Mouse (Mus musculus): Measurements from ENCODE around the gene Scn3b. TPM values are rescaled to one million over a fixed set of nuclear protein-coding genes. Genes with fewer than 3 reads are reported as not detected.

Scn3b gene
- polyA plus RNA-seq, 1 experiment from 2014 or later: 34.4 TPM

- Histone ChIP-seq H3K4me3 (peak overlapping the region; percentile 50), H3K27ac (replicated peaks) (no peak overlapping the region), H3K9me3 (no peaks in the 10 kb centered on the region), H3K36me3 (no peaks in the 10 kb centered on the region), H3K27me3 (peaks cover 17% of the 10 kb centered on the region), H3K4me1 (peaks cover 25% of the 10 kb centered on the region), H3K4me2 (replicated peaks) (peak overlapping the region; percentile 77), H3K9ac (replicated peaks) (0 out of 2 replicates have a peak overlapping the region, but pooled peaks have one; percentile 4)
- no peak for ATAC-seq (ENCODE audit: low FRiP score, low read depth)
- WGBS: 62% methylated on average over 3 of the region's 3 CpGs
Measured at GRCm38 (mm10) chr9:40271075-40271474, 2.1 kb downstream of the Scn3b start.

DNA sequence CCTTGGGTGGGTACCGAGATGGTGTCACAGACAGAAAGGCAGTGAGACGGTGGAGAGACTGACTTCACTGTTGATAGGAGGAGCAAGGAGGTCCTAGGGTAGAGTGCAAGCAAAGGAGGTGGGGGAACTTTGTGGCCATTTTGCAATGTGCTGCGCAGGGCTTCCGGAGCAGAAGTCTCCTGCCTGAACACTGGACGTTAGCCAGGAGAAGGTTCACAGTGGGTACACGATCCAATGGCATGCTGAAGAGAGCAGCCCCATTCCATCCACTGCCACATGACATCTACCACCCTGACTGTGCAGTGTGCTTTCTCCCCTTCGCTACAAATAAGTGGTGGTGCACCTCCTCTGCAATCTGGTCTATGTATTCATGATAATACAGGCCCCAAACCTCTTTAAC lies 3.8 kb downstream of the Scn3b start:
- no peak overlapping the region for H3K4me2 ChIP-seq (replicated peaks)
- H3K36me3 ChIP-seq: no peaks in the 10 kb centered on the region
- 88% methylated on average over 7 of the region's 7 CpGs for WGBS
- no peak for ATAC-seq (ENCODE audit: low FRiP score, low read depth)
- no peak overlapping the region for H3K27ac ChIP-seq (replicated peaks)
- H3K9me3 ChIP-seq: no peaks in the 10 kb centered on the region
- H3K9ac ChIP-seq (replicated peaks): no peak overlapping the region
- H3K4me3 ChIP-seq: no peak overlapping the region
- peaks cover 17% of the 10 kb centered on the region for H3K27me3 ChIP-seq
- H3K4me1 ChIP-seq: peaks cover 21% of the 10 kb centered on the region

GRCm38 (mm10) chr9:40275904-40276303 lies 6.9 kb downstream of the Scn3b start:
- Histone ChIP-seq H3K27ac (replicated peaks) (no peak overlapping the region), H3K27me3 (no peaks in the 10 kb centered on the region), H3K36me3 (no peaks in the 10 kb centered on the region), H3K4me3 (no peak overlapping the region), H3K9me3 (no peaks in the 10 kb centered on the region), H3K9ac (replicated peaks) (no peak overlapping the region), H3K4me2 (replicated peaks) (no peak overlapping the region), H3K4me1 (no peaks in the 10 kb centered on the region)
- WGBS: 92% methylated on average over 5 of the region's 5 CpGs
- no peak for ATAC-seq (ENCODE audit: low FRiP score, low read depth)

GRCm38 (mm10) chr9:40277671-40278070 lies 8.7 kb downstream of the Scn3b start:
- 82% methylated on average over 3 of the region's 3 CpGs for WGBS
- Histone ChIP-seq H3K4me2 (replicated peaks) (no peak overlapping the region), H3K9me3 (no peaks in the 10 kb centered on the region), H3K27me3 (no peaks in the 10 kb centered on the region), H3K27ac (replicated peaks) (no peak overlapping the region), H3K4me3 (no peak overlapping the region), H3K4me1 (no peaks in the 10 kb centered on the region), H3K9ac (replicated peaks) (no peak overlapping the region), H3K36me3 (no peaks in the 10 kb centered on the region)
- ATAC-seq (ENCODE audit: low FRiP score, low read depth): no peak

GRCm38 (mm10) chr9:40279438-40279837 lies 10.4 kb downstream of the Scn3b start:
- no peak overlapping the region for H3K9ac ChIP-seq (replicated peaks)
- no peak overlapping the region for H3K4me2 ChIP-seq (replicated peaks)

DNA sequence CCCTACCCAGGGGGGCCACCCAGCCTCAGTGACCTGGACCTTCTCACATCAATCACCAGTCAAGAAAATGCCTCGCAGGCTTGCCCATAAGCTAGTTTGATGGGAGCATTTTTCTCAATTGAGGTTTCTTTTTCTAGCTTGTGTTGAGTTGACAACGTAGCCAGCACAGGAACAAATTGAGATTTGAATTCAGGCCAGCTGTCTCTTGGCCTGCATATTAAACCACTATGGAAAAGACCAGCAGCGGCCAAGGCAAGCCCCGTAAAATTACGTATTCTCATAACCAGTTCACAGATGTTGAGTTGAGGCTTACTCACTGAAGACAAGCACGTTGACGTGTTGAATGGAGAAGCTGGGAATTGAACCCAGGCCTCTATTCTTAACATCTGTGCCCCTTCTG lies 14.0 kb downstream of the Scn3b start:
- H3K9me3 ChIP-seq: no peaks in the 10 kb centered on the region
- no peaks in the 10 kb centered on the region for H3K27me3 ChIP-seq
- WGBS: 89% methylated on average over 7 of the region's 7 CpGs
- H3K4me1 ChIP-seq: no peaks in the 10 kb centered on the region
- no peak overlapping the region for H3K4me3 ChIP-seq
- ATAC-seq (ENCODE audit: low FRiP score, low read depth): no peak
- H3K9ac ChIP-seq (replicated peaks): no peak overlapping the region
- no peak overlapping the region for H3K4me2 ChIP-seq (replicated peaks)
- H3K36me3 ChIP-seq: no peaks in the 10 kb centered on the region
- no peak overlapping the region for H3K27ac ChIP-seq (replicated peaks)

More at GRCm38 (mm10) chr9:40279438-40279837, 10.4 kb downstream of the Scn3b start:
- 91% methylated on average over 7 of the region's 7 CpGs for WGBS
- Histone ChIP-seq H3K27me3 (no peaks in the 10 kb centered on the region), H3K4me1 (no peaks in the 10 kb centered on the region), H3K9me3 (no peaks in the 10 kb centered on the region), H3K36me3 (no peaks in the 10 kb centered on the region), H3K27ac (replicated peaks) (no peak overlapping the region), H3K4me3 (no peak overlapping the region)
- ATAC-seq (ENCODE audit: low FRiP score, low read depth): no peak

GRCm38 (mm10) chr9:40292475-40292874 lies 23.5 kb downstream of the Scn3b start:
- H3K9ac ChIP-seq (replicated peaks): no peak overlapping the region
- H3K4me1 ChIP-seq: no peaks in the 10 kb centered on the region
- no peaks in the 10 kb centered on the region for H3K9me3 ChIP-seq
- no peaks in the 10 kb centered on the region for H3K27me3 ChIP-seq
- H3K4me3 ChIP-seq: no peak overlapping the region
- no peak for ATAC-seq (ENCODE audit: low FRiP score, low read depth)
- H3K4me2 ChIP-seq (replicated peaks): no peak overlapping the region
- no peak overlapping the region for H3K27ac ChIP-seq (replicated peaks)
- H3K36me3 ChIP-seq: peaks cover 20% of the 10 kb centered on the region; the same call in 1 of the 2 replicates
- WGBS: 95% methylated on average over 4 of the region's 4 CpGs

GRCm38 (mm10) chr9:40293286-40293685 lies 24.3 kb downstream of the Scn3b start:
- no peak overlapping the region for H3K4me2 ChIP-seq (replicated peaks)
- WGBS: 93% methylated on average over 8 of the region's 8 CpGs
- no peak overlapping the region for H3K9ac ChIP-seq (replicated peaks)
- H3K27ac ChIP-seq (replicated peaks): no peak overlapping the region
- H3K4me3 ChIP-seq: no peak overlapping the region
- no peak for ATAC-seq (ENCODE audit: low FRiP score, low read depth)
- no peaks in the 10 kb centered on the region for H3K27me3 ChIP-seq
- H3K36me3 ChIP-seq: peaks cover 20% of the 10 kb centered on the region; the same call in 1 of the 2 replicates
- H3K9me3 ChIP-seq: no peaks in the 10 kb centered on the region
- no peaks in the 10 kb centered on the region for H3K4me1 ChIP-seq

DNA sequence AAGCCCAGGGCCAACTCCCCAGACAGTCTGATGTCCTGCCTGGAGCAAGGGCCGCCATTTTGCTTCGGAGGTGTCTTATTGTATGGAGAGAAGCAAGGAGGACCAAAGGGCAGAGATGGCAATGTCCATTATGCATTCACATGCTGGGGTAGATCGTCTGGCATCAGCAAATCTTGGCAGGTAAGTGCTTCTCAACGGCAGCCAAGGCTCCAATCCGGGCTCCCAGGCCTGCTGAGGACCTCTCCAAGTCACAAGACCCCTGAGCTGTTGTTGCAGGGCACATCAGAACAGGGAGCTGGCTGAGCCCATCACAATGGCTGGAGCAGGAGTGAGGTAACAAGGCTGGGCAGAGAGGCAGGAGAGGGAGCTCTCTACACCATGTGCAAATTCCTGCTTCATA lies 24.7 kb downstream of the Scn3b start:
- Histone ChIP-seq H3K4me3 (no peak overlapping the region), H3K4me2 (replicated peaks) (no peak overlapping the region), H3K27me3 (no peaks in the 10 kb centered on the region), H3K27ac (replicated peaks) (no peak overlapping the region), H3K36me3 (peaks cover 24% of the 10 kb centered on the region; the same call in 1 of the 2 replicates), H3K4me1 (no peaks in the 10 kb centered on the region), H3K9ac (replicated peaks) (no peak overlapping the region), H3K9me3 (no peaks in the 10 kb centered on the region)
- WGBS: 93% methylated on average over 5 of the region's 5 CpGs
- no peak for ATAC-seq (ENCODE audit: low FRiP score, low read depth)

DNA sequence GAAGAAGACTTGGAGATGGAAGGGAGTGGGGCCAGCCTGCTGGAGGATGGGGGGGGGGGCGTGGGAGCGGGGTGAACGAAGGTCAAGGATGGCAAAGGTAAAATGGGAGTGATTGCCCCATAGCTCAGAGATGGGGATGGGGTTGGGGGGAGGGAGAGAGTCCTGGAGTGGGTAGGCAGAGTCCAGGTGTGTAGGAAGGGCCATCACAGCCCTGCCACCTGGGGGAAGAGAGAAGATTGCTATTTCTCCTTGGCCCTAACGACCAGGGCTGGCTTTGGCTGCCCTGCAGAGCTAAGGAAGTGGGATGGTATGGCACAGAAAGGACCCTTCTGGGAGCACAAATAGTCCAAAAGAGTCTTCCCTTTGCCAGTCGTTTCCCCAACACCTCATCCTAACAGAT lies 25.2 kb downstream of the Scn3b start:
- no peak overlapping the region for H3K4me2 ChIP-seq (replicated peaks)
- H3K9me3 ChIP-seq: no peaks in the 10 kb centered on the region
- H3K4me1 ChIP-seq: no peaks in the 10 kb centered on the region
- no peak overlapping the region for H3K27ac ChIP-seq (replicated peaks)
- H3K27me3 ChIP-seq: no peaks in the 10 kb centered on the region
- no peak overlapping the region for H3K9ac ChIP-seq (replicated peaks)
- H3K36me3 ChIP-seq: peaks cover 28% of the 10 kb centered on the region; the same call in 1 of the 2 replicates
- WGBS: 92% methylated on average over 5 of the region's 5 CpGs
- no peak overlapping the region for H3K4me3 ChIP-seq
- no peak for ATAC-seq (ENCODE audit: low FRiP score, low read depth)

DNA sequence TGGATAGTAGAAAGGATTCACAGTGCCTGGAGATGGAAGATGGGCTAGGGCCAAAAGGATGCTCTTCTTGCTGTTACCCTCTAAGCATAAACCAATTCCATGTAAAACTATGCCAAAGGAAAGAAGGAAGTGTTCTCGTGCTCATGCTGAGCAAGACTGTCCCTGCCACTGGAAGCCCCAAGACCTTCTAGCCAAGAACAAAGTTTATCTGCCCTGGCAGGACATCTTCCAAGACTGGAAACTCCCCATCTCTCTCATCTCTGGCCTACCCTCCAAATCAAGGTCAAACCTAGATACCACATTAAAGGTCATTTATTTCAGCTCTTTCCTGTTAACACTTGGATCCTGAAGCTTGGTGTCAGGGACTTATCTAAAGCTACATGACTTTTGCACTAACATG lies 25.8 kb downstream of the Scn3b start:
- Histone ChIP-seq H3K27ac (replicated peaks) (no peak overlapping the region), H3K9ac (replicated peaks) (no peak overlapping the region), H3K27me3 (no peaks in the 10 kb centered on the region), H3K4me3 (no peak overlapping the region), H3K9me3 (no peaks in the 10 kb centered on the region), H3K36me3 (peaks cover 34% of the 10 kb centered on the region; the same call in 1 of the 2 replicates), H3K4me2 (replicated peaks) (no peak overlapping the region), H3K4me1 (no peaks in the 10 kb centered on the region)
- WGBS: 81% methylated on average over 1 of the region's 1 CpGs
- no peak for ATAC-seq (ENCODE audit: low FRiP score, low read depth)

DNA sequence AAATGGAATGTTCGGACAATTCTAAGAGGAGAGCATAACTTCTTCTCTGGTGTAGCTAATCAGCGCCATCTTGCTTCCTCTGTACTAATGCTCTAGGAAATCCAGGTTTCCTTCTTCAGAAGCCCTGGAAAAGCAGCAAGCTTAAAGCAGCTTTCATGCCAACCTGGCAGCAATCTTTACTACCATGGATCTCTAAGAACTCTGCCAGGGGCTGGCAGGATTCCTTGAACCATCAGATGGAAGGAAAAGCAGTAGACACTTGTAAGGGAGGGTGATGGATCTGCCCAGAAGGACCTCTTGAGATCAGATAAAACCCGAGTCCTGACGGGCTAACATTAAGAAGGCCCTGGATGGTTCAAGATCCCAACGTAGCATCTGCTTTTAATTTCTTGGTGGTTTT lies 27.2 kb downstream of the Scn3b start:
- H3K27ac ChIP-seq (replicated peaks): no peak overlapping the region
- peaks cover 36% of the 10 kb centered on the region; the same call in 1 of the 2 replicates for H3K36me3 ChIP-seq

DNA sequence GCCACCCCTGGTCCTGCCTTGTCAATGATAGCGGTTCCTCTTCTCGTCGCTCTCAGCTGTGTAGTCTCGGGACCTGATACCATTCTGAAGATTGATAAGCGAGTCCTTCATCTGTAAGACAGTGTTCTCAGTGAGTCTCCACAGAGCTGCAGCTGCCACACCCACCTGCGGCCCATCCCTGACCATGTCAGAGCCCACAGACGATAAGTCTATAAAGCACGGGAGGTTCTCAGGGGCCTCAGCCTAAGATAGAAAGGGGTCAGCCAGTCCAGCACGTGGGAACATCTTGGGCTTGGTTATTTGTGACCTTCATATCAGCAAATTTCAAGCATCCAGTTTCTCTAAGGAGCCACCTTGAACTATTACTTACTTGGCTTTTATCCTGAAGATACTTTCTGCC lies 29.0 kb downstream of the Scn3b start:
- Histone ChIP-seq H3K9ac (replicated peaks) (no peak overlapping the region), H3K27me3 (no peaks in the 10 kb centered on the region), H3K9me3 (no peaks in the 10 kb centered on the region), H3K27ac (replicated peaks) (no peak overlapping the region), H3K36me3 (peaks cover 40% of the 10 kb centered on the region; the same call in 1 of the 2 replicates), H3K4me2 (replicated peaks) (no peak overlapping the region), H3K4me1 (no peaks in the 10 kb centered on the region), H3K4me3 (no peak overlapping the region)
- ATAC-seq (ENCODE audit: low FRiP score, low read depth): no peak
- 93% methylated on average over 9 of the region's 9 CpGs for WGBS

More for the DNA sequence above, 27.2 kb downstream of the Scn3b start:
- Histone ChIP-seq H3K9me3 (no peaks in the 10 kb centered on the region), H3K9ac (replicated peaks) (no peak overlapping the region), H3K4me1 (no peaks in the 10 kb centered on the region), H3K4me2 (replicated peaks) (no peak overlapping the region), H3K4me3 (no peak overlapping the region), H3K27me3 (no peaks in the 10 kb centered on the region)
- no peak for ATAC-seq (ENCODE audit: low FRiP score, low read depth)
- WGBS: 92% methylated on average over 5 of the region's 5 CpGs

Measured in midbrain, embryonic 12.5 days (tissue).